Mouse (Mus musculus): ENCODE measurements at regions not wholly inside any gene's neighbourhood (a gene's known extent, or its start where the extent isn't known, plus 50 kb on each side); places are given as distances from the start of the nearest gene placed in this dataset.

- no peak overlapping the region for H3K27ac ChIP-seq (ENCODE audit: insufficient read depth, low read length)
These were observed 139.5 kb upstream of the Fmo9 start for GRCm38 (mm10) chr1:166821146-166821545.

GRCm38 (mm10) chr1:166837299-166837698 is 155.7 kb upstream of the Fmo9 start:
- Histone ChIP-seq H3K4me1 (ENCODE audit: control insufficient read depth, insufficient read depth, low read length) (no peaks in the 10 kb centered on the region), H3K27ac (ENCODE audit: insufficient read depth, low read length) (no peak overlapping the region)
- TF ChIP-seq POLR2A (IDR thresholded peaks at IDR 0.05; ENCODE audit: extremely low read depth, insufficient read depth, low read length) (no peak), CTCF (IDR thresholded peaks at IDR 0.05; ENCODE audit: extremely low read depth, insufficient read depth, low read length) (no peak)

More at GRCm38 (mm10) chr1:166821146-166821545, 139.5 kb upstream of the Fmo9 start:
- H3K4me3 ChIP-seq (ENCODE audit: insufficient read depth, low read length): no peak overlapping the region
- H3K4me1 ChIP-seq (ENCODE audit: control insufficient read depth, insufficient read depth, low read length): no peaks in the 10 kb centered on the region
- no peak for TF ChIP-seq POLR2A (IDR thresholded peaks at IDR 0.05; ENCODE audit: extremely low read depth, insufficient read depth, low read length)
- TF ChIP-seq CTCF (IDR thresholded peaks at IDR 0.05; ENCODE audit: extremely low read depth, insufficient read depth, low read length): no peak

GRCm38 (mm10) chr1:166839833-166840232 is 158.2 kb upstream of the Fmo9 start:
- TF ChIP-seq CTCF (IDR thresholded peaks at IDR 0.05; ENCODE audit: extremely low read depth, insufficient read depth, low read length) (no peak), POLR2A (IDR thresholded peaks at IDR 0.05; ENCODE audit: extremely low read depth, insufficient read depth, low read length) (no peak)
- Histone ChIP-seq H3K4me1 (ENCODE audit: control insufficient read depth, insufficient read depth, low read length) (no peaks in the 10 kb centered on the region), H3K27ac (ENCODE audit: insufficient read depth, low read length) (no peak overlapping the region), H3K4me3 (ENCODE audit: insufficient read depth, low read length) (no peak overlapping the region)

More at GRCm38 (mm10) chr1:166837299-166837698, 155.7 kb upstream of the Fmo9 start:
- H3K4me3 ChIP-seq (ENCODE audit: insufficient read depth, low read length): no peak overlapping the region

GRCm38 (mm10) chr1:166843397-166843877 is 157.8 kb upstream of the Fam78b start:
- H3K27ac ChIP-seq (ENCODE audit: insufficient read depth, low read length): no peak overlapping the region
- no peak for TF ChIP-seq CTCF (IDR thresholded peaks at IDR 0.05; ENCODE audit: extremely low read depth, insufficient read depth, low read length)
- no peak for TF ChIP-seq POLR2A (IDR thresholded peaks at IDR 0.05; ENCODE audit: extremely low read depth, insufficient read depth, low read length)
- no peaks in the 10 kb centered on the region for H3K4me1 ChIP-seq (ENCODE audit: control insufficient read depth, insufficient read depth, low read length)
- H3K4me3 ChIP-seq (ENCODE audit: insufficient read depth, low read length): no peak overlapping the region

GRCm38 (mm10) chr1:166846566-166846965 is 154.7 kb upstream of the Fam78b start:
- Histone ChIP-seq H3K4me3 (ENCODE audit: insufficient read depth, low read length) (no peak overlapping the region), H3K27ac (ENCODE audit: insufficient read depth, low read length) (no peak overlapping the region), H3K4me1 (ENCODE audit: control insufficient read depth, insufficient read depth, low read length) (no peaks in the 10 kb centered on the region)
- TF ChIP-seq CTCF (IDR thresholded peaks at IDR 0.05; ENCODE audit: extremely low read depth, insufficient read depth, low read length) (no peak), POLR2A (IDR thresholded peaks at IDR 0.05; ENCODE audit: extremely low read depth, insufficient read depth, low read length) (no peak)

GRCm38 (mm10) chr1:166847233-166847632 is 154.0 kb upstream of the Fam78b start:
- no peak overlapping the region for H3K27ac ChIP-seq (ENCODE audit: insufficient read depth, low read length)
- H3K4me3 ChIP-seq (ENCODE audit: insufficient read depth, low read length): no peak overlapping the region
- TF ChIP-seq CTCF (IDR thresholded peaks at IDR 0.05; ENCODE audit: extremely low read depth, insufficient read depth, low read length) (no peak), POLR2A (IDR thresholded peaks at IDR 0.05; ENCODE audit: extremely low read depth, insufficient read depth, low read length) (no peak)
- H3K4me1 ChIP-seq (ENCODE audit: control insufficient read depth, insufficient read depth, low read length): no peaks in the 10 kb centered on the region

GRCm38 (mm10) chr1:166848015-166848535 is 153.1 kb upstream of the Fam78b start:
- H3K4me3 ChIP-seq (ENCODE audit: insufficient read depth, low read length): no peak overlapping the region
- H3K4me1 ChIP-seq (ENCODE audit: control insufficient read depth, insufficient read depth, low read length): no peaks in the 10 kb centered on the region
- no peak for TF ChIP-seq CTCF (IDR thresholded peaks at IDR 0.05; ENCODE audit: extremely low read depth, insufficient read depth, low read length)
- no peak for TF ChIP-seq POLR2A (IDR thresholded peaks at IDR 0.05; ENCODE audit: extremely low read depth, insufficient read depth, low read length)
- no peak overlapping the region for H3K27ac ChIP-seq (ENCODE audit: insufficient read depth, low read length)

- Histone ChIP-seq H3K4me1 (ENCODE audit: control insufficient read depth, insufficient read depth, low read length) (no peaks in the 10 kb centered on the region), H3K27ac (ENCODE audit: insufficient read depth, low read length) (no peak overlapping the region), H3K4me3 (ENCODE audit: insufficient read depth, low read length) (no peak overlapping the region)
- no peak for TF ChIP-seq CTCF (IDR thresholded peaks at IDR 0.05; ENCODE audit: extremely low read depth, insufficient read depth, low read length)
- TF ChIP-seq POLR2A (IDR thresholded peaks at IDR 0.05; ENCODE audit: extremely low read depth, insufficient read depth, low read length): no peak
These were observed 145.2 kb upstream of the Fam78b start for GRCm38 (mm10) chr1:166855988-166856387.

- no peaks in the 10 kb centered on the region for H3K4me1 ChIP-seq (ENCODE audit: control insufficient read depth, insufficient read depth, low read length)
- TF ChIP-seq CTCF (IDR thresholded peaks at IDR 0.05; ENCODE audit: extremely low read depth, insufficient read depth, low read length): no peak
- no peak overlapping the region for H3K27ac ChIP-seq (ENCODE audit: insufficient read depth, low read length)
- H3K4me3 ChIP-seq (ENCODE audit: insufficient read depth, low read length): no peak overlapping the region
These were observed 135.0 kb upstream of the Fam78b start for GRCm38 (mm10) chr1:166866256-166866655.

- TF ChIP-seq POLR2A (IDR thresholded peaks at IDR 0.05; ENCODE audit: extremely low read depth, insufficient read depth, low read length) (no peak), CTCF (IDR thresholded peaks at IDR 0.05; ENCODE audit: extremely low read depth, insufficient read depth, low read length) (no peak)
These were observed 130.0 kb upstream of the Fam78b start for GRCm38 (mm10) chr1:166871258-166871657.

More at GRCm38 (mm10) chr1:166871258-166871657, 130.0 kb upstream of the Fam78b start:
- Histone ChIP-seq H3K4me1 (ENCODE audit: control insufficient read depth, insufficient read depth, low read length) (no peaks in the 10 kb centered on the region), H3K27ac (ENCODE audit: insufficient read depth, low read length) (no peak overlapping the region), H3K4me3 (ENCODE audit: insufficient read depth, low read length) (no peak overlapping the region)

Data from cortical plate, adult 2 months (tissue).